Mouse (Mus musculus): ENCODE results near the gene Gnaz.

GRCm38 (mm10) chr10:74922763-74923162 is 44.2 kb upstream of the Gnaz start:
- TF ChIP-seq CTCF (conservative IDR thresholded peaks at IDR 0.05; ENCODE audit: insufficient read depth, insufficient read length, low read depth, low read length) (peak; percentile 71), POLR2A (IDR thresholded peaks at IDR 0.05; ENCODE audit: low read depth, low read length) (no peak)

Measured in kidney, adult 2 months (tissue).